ENCODE assay signal across 8 mouse cellular contexts in genomic region chr19:4625829-4626535, GRCm38 (mm10). TPM values are rescaled to one million over a fixed set of nuclear protein-coding genes. Genes with fewer than 3 reads are reported as not detected.
A peak's percentile ranks its signal among the peaks of the same experiment; 100 is the strongest.
DNase-seq lines count a peak whose midpoint lies in the region; ATAC-seq lines count a peak whose summit lies in the region.

No protein-coding gene starts in this region.

- H3K9me3 ChIP-seq in heart, embryonic 16.5 days (replicated peaks; ENCODE audit: control insufficient read depth, low read length): no peaks in the 10 kb centered on the region
- H3K9me3 ChIP-seq in liver, embryonic 13.5 days (replicated peaks): no peaks in the 10 kb centered on the region

- peak; percentile 58 for ATAC-seq in heart, embryonic 16.5 days (replicated peaks; ENCODE audit: extremely low read depth, insufficient read depth, low FRiP score)
- ATAC-seq in erythroid progenitor cell, adult 5-6 weeks (replicated peaks; ENCODE audit: low FRiP score, poor library complexity, severe bottlenecking): peak; percentile 54
- peak; percentile 71 for ATAC-seq in liver, embryonic 13.5 days (ENCODE audit: low read depth)

- H3K27ac ChIP-seq in heart, embryonic 16.5 days (ENCODE audit: low read length): peak overlapping the region; percentile 87
- peak overlapping the region; percentile 89 for H3K27ac ChIP-seq in liver, embryonic 13.5 days

- H3K4me1 ChIP-seq in heart, embryonic 16.5 days (ENCODE audit: control insufficient read depth, insufficient read depth, low read length): peaks cover 16% of the 10 kb centered on the region
- H3K4me1 ChIP-seq in liver, embryonic 13.5 days (replicated peaks): peaks cover 44% of the 10 kb centered on the region

- H3K4me2 ChIP-seq in heart, embryonic 16.5 days (ENCODE audit: low read depth, low read length): peak overlapping the region; percentile 94
- peak overlapping the region; percentile 94 for H3K4me2 ChIP-seq in liver, embryonic 13.5 days

- WGBS in heart, embryonic 16.5 days: 1% methylated on average over 35 of the region's 35 CpGs
- WGBS in liver, embryonic 13.5 days (ENCODE audit: insufficient replicate concordance): under 1% methylated on average over 35 of the region's 35 CpGs

- peak overlapping the region; percentile 82 for H3K4me3 ChIP-seq in heart, embryonic 16.5 days (ENCODE audit: low read length)
- peak overlapping the region; percentile 90 for H3K4me3 ChIP-seq in liver, embryonic 13.5 days (replicated peaks)

- peak overlapping the region; percentile 91 for H3K9ac ChIP-seq in heart, embryonic 16.5 days (ENCODE audit: low read length)
- peak overlapping the region; percentile 97 for H3K9ac ChIP-seq in liver, embryonic 13.5 days

- no peak for DNase-seq in heart, postnatal 10 days
- DNase-seq in ES-CJ7 (ENCODE audit: low read depth, low spot score): peak; percentile 34
- DNase-seq in liver, embryonic 13.5 days: no peak
- DNase-seq in adrenal gland, adult 18-20 months (ENCODE audit: low spot score in 2 of 2): no peak
- no peak for DNase-seq in ovary, adult 18-20 months (ENCODE audit: low spot score)
- DNase-seq in adrenal gland, postnatal 25 days: no peak

- no peaks in the 10 kb centered on the region for H3K27me3 ChIP-seq in heart, embryonic 16.5 days (ENCODE audit: control insufficient read depth, insufficient read depth, low read length)
- H3K27me3 ChIP-seq in liver, embryonic 13.5 days: no peaks in the 10 kb centered on the region

- peaks cover 17% of the 10 kb centered on the region for H3K36me3 ChIP-seq in heart, embryonic 16.5 days (ENCODE audit: control insufficient read depth, insufficient read depth)
- peaks cover 32% of the 10 kb centered on the region for H3K36me3 ChIP-seq in liver, embryonic 13.5 days

- intact Hi-C loops in heart, postnatal 10 days (cut with DNase I): loop anchor here (5.0 kb wide), 4 partner anchors 129 to 336 kb away; partner anchors contain the start of genes 2010003K11Rik, Bbs1, Ccdc87 and Ccs

RNA-seq across cellular contexts. Expression of gene Rce1, which starts 0.5 kb away (rescaled TPM):
- 38.4 and 41.2 TPM in 2 replicates for polyA plus RNA-seq in heart, embryonic 16.5 days (2015; fragmentation: Nextera tagmentation; extraction: Ambion mirVana)
- 10 to 100 TPM; 14.9 to 16.2 TPM for total RNA-seq in heart, postnatal 10 days (2021)
- 21.6 and 26.4 TPM in 2 replicates for total RNA-seq in erythroid progenitor cell, adult 5-6 weeks (2015; ENCODE audit: low replicate concordance)
- total RNA-seq in erythroid progenitor cell, adult 5-6 weeks (2017; ENCODE audit: low replicate concordance): 6.6 and 13.5 TPM in 2 replicates
- polyA plus RNA-seq in liver, embryonic 13.5 days (2015; fragmentation: Nextera tagmentation; extraction: Ambion mirVana): 31.3 and 32.3 TPM in 2 replicates
- 10 to 100 TPM; 34.1 to 38.1 TPM for total RNA-seq in adrenal gland, adult 18-20 months (2021)
- total RNA-seq in adrenal gland, postnatal 25 days (2021): 35.4 and 38.2 TPM in 2 replicates

RNA-seq across cellular contexts. Expression of gene Lrfn4, which starts 10.5 kb away (rescaled TPM):
- polyA plus RNA-seq in heart, embryonic 16.5 days (2015; fragmentation: Nextera tagmentation; extraction: Ambion mirVana): 1.8 and 3.2 TPM in 2 replicates
- 10 to 100 TPM; 12.6 to 16.0 TPM for total RNA-seq in heart, postnatal 10 days (2021)
- not detected in 2 replicates for total RNA-seq in erythroid progenitor cell, adult 5-6 weeks (2015; ENCODE audit: low replicate concordance)
- not detected in 2 replicates for total RNA-seq in erythroid progenitor cell, adult 5-6 weeks (2017; ENCODE audit: low replicate concordance)
- 0.43 and 0.59 TPM in 2 replicates for polyA plus RNA-seq in liver, embryonic 13.5 days (2015; fragmentation: Nextera tagmentation; extraction: Ambion mirVana)
- total RNA-seq in adrenal gland, adult 18-20 months (2021): 1 to 10 TPM; 4.4 to 7.7 TPM
- 4.6 and 6.0 TPM in 2 replicates for total RNA-seq in adrenal gland, postnatal 25 days (2021)
